Mouse (Mus musculus): ENCODE measurements at regions not wholly inside any gene's neighbourhood (a gene's known extent, or its start where the extent isn't known, plus 50 kb on each side); places are given as distances from the start of the nearest gene placed in this dataset.

GRCm38 (mm10) chr3:148558592-148559157 is 431.7 kb downstream of the Adgrl2 start:
- DNase-seq = no peak

- no peak for DNase-seq
Measured at GRCm38 (mm10) chr3:148555324-148555723, 435.0 kb downstream of the Adgrl2 start.

- no peak for DNase-seq
Measured at GRCm38 (mm10) chr3:148550716-148551115, 439.6 kb downstream of the Adgrl2 start.

- DNase-seq = no peak
Measured at GRCm38 (mm10) chr3:148544929-148545328, 445.4 kb downstream of the Adgrl2 start.

- no peak for DNase-seq
Measured at GRCm38 (mm10) chr3:148542217-148542616, 448.1 kb downstream of the Adgrl2 start.

- DNase-seq = no peak
Measured at GRCm38 (mm10) chr3:148537669-148538271, 452.6 kb downstream of the Adgrl2 start.

GRCm38 (mm10) chr3:148529893-148530292 is 460.5 kb downstream of the Adgrl2 start:
- no peak for DNase-seq

- no peak for DNase-seq
Measured at GRCm38 (mm10) chr3:148510381-148510780, 480.0 kb downstream of the Adgrl2 start.

GRCm38 (mm10) chr3:148504928-148505327 is 485.4 kb downstream of the Adgrl2 start:
- DNase-seq = no peak

GRCm38 (mm10) chr3:148503432-148503831 is 486.9 kb downstream of the Adgrl2 start:
- no peak for DNase-seq

GRCm38 (mm10) chr3:148501801-148502200 is 488.6 kb downstream of the Adgrl2 start:
- no peak for DNase-seq

GRCm38 (mm10) chr3:148496672-148497071 is 493.7 kb downstream of the Adgrl2 start:
- no peak for DNase-seq

- DNase-seq = no peak
Measured at GRCm38 (mm10) chr3:148491287-148491686, 499.1 kb downstream of the Adgrl2 start.

GRCm38 (mm10) chr3:148489201-148489600 is 501.2 kb downstream of the Adgrl2 start:
- DNase-seq = no peak

- DNase-seq = no peak
Measured at GRCm38 (mm10) chr3:148487949-148488348, 502.4 kb downstream of the Adgrl2 start.

GRCm38 (mm10) chr3:148475862-148476261 is 514.5 kb downstream of the Adgrl2 start:
- DNase-seq = no peak

- no peak for DNase-seq
Measured at GRCm38 (mm10) chr3:148472943-148473444, 517.4 kb downstream of the Adgrl2 start.

- DNase-seq = no peak
Measured at GRCm38 (mm10) chr3:148465456-148465855, 524.9 kb downstream of the Adgrl2 start.

- DNase-seq = no peak
Measured at GRCm38 (mm10) chr3:148462791-148463190, 527.6 kb downstream of the Adgrl2 start.

GRCm38 (mm10) chr3:148448888-148449287 is 541.5 kb downstream of the Adgrl2 start:
- DNase-seq = no peak

GRCm38 (mm10) chr3:148448465-148448864 is 541.9 kb downstream of the Adgrl2 start:
- no peak for DNase-seq

GRCm38 (mm10) chr3:148446845-148447244 is 543.5 kb downstream of the Adgrl2 start:
- no peak for DNase-seq

- DNase-seq = no peak
Measured at GRCm38 (mm10) chr3:148443012-148443411, 547.3 kb downstream of the Adgrl2 start.

- DNase-seq = no peak
Measured at GRCm38 (mm10) chr3:148434033-148434432, 556.3 kb downstream of the Adgrl2 start.

All from cerebellum, adult 11-12 months (tissue).